Mouse (Mus musculus) heart, postnatal 0 days (tissue): ENCODE measurements at regions not wholly inside any gene's neighbourhood (a gene's known extent, or its start where the extent isn't known, plus 50 kb on each side); places are given as distances from the start of the nearest gene placed in this dataset.

Source experiments
- CTCF ChIP-seq: IDR thresholded peaks from 2 replicates; pipeline ENCODE4 v1.5.1; 2016; ENCODE audit warnings: antibody characterized with exemption, control low read depth, low read depth
- EP300 ChIP-seq: IDR thresholded peaks from 2 replicates; pipeline ENCODE4 v1.6.1; 2016; ENCODE audit warnings: antibody characterized with exemption, low read depth

DNA sequence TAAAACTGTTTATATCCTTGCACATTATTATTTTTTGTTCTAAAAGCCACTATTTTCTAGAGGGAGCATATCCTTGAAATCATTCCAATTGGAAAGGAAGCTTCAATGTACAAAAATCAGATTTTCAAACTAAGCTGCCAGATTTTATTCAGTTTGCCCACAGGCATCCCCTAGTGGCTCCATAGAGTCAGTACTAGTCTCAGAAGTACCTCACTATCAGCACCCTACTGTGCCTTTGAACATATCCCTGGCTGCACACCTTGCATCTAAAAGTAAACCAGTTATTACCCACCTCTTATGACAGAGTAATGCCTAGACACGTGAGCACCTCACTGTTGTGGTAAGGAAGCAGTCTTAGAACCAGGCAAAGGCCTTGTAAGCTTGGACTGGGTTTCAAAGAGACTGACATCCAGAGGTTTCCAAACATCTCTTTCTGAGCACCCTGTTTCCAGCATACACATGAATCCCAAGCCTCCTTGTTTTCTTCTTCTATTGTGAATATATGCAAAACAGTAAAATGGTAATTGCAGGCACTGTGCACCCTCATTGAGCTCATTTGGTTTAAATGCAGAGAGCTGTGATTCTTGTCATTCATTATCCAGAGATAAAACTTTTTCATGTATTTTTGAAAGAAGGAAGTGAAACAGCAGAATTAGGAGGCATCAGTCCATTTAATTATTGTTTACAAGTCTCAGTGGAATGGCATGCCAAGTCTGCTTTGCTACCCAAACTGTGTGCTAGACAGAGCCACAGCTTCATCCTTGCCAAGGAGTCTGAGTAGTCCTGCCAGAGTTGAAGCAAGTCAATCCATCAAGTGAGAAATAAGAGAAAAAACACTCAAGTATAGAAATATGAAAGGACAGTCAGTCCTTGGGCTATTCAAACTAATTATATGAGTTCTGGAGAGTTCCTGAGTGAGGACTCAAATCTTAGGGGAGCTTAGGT, 247.0 kb upstream of the Lmcd1 start:
- TF ChIP-seq EP300 (no peak), CTCF (no peak)
